Mouse (Mus musculus) spleen, postnatal 36 days (tissue): Measurements from ENCODE around the gene Marc1.

ENCODE experiments used
- DNase-seq, 2 experiments: peaks; one replicate each; pipeline ENCODE4 v3.0.0; 2022; ENCODE audit warnings: low spot score in 2 of 2, mixed read lengths in 1 of 2

Gene Marc1

GRCm38 (mm10) chr1:184822678-184823077 lies 11.6 kb upstream of the Marc1 start:
- DNase-seq, result no peak

- DNase-seq, result no peak
Measured at GRCm38 (mm10) chr1:184817768-184818167, 6.7 kb upstream of the Marc1 start.

- no peak for DNase-seq
Measured at GRCm38 (mm10) chr1:184811716-184812250, 670 bp upstream of the Marc1 start.

- no peak for DNase-seq
Measured at GRCm38 (mm10) chr1:184809578-184810001, 1.5 kb downstream of the Marc1 start.

GRCm38 (mm10) chr1:184808418-184809012 lies 2.6 kb downstream of the Marc1 start:
- DNase-seq, result no peak

- DNase-seq, result peak; percentile 40 to 48
Measured at GRCm38 (mm10) chr1:184807627-184808417, 3.3 kb downstream of the Marc1 start.

- DNase-seq, result no peak
Measured at GRCm38 (mm10) chr1:184807123-184807522, 4.0 kb downstream of the Marc1 start.

GRCm38 (mm10) chr1:184805749-184806148 lies 5.4 kb downstream of the Marc1 start:
- DNase-seq, result no peak

- DNase-seq, result peak; percentile 84
Measured at GRCm38 (mm10) chr1:184793163-184793876, 17.8 kb downstream of the Marc1 start.

- DNase-seq, result peak in 1 of 2 experiments; percentile 41
Measured at GRCm38 (mm10) chr1:184791109-184791508, 20.0 kb downstream of the Marc1 start.

- no peak for DNase-seq
Measured at GRCm38 (mm10) chr1:184786376-184787151, 24.5 kb downstream of the Marc1 start.

GRCm38 (mm10) chr1:184783641-184784040 lies 27.5 kb downstream of the Marc1 start:
- no peak for DNase-seq

GRCm38 (mm10) chr1:184782161-184782513 lies 29.0 kb downstream of the Marc1 start:
- DNase-seq, result no peak

- DNase-seq, result no peak
Measured at GRCm38 (mm10) chr1:184781286-184782160, 29.6 kb downstream of the Marc1 start.

- DNase-seq, result no peak
Measured at GRCm38 (mm10) chr1:184778157-184778556, 33.0 kb downstream of the Marc1 start.

GRCm38 (mm10) chr1:184777061-184777795 lies 33.9 kb downstream of the Marc1 start:
- no peak for DNase-seq

- no peak for DNase-seq
Measured at GRCm38 (mm10) chr1:184775289-184775688, 35.8 kb downstream of the Marc1 start.

GRCm38 (mm10) chr1:184771891-184772249 lies 39.2 kb downstream of the Marc1 start:
- no peak for DNase-seq

GRCm38 (mm10) chr1:184771202-184771890 lies 39.8 kb downstream of the Marc1 start:
- peak; percentile 41 to 55 for DNase-seq
